Comparison of ENCODE assay signal across 9 mouse cellular contexts in genomic region chr11:3517846-3518732, GRCm38 (mm10). TPM values are rescaled to one million over a fixed set of nuclear protein-coding genes. Genes with fewer than 3 reads are reported as not detected.
A peak's percentile ranks its signal among the peaks of the same experiment; 100 is the strongest.
DNase-seq lines count a peak whose midpoint lies in the region; ATAC-seq and TF ChIP-seq lines count a peak whose summit lies in the region.
"Had no signal": no experiment of that assay in that cellular context is flagged by ENCODE, and none has a peak within 500 bp of the region (broad histone marks: within the 10 kb centered on the region; RNA-seq: fewer than 3 reads in every experiment).

No protein-coding gene starts in this region.

- 61% methylated on average over 13 of the region's 13 CpGs for WGBS in hindbrain, postnatal 0 days

- peak; percentile 38 for DNase-seq in kidney, adult 11 months
- DNase-seq in kidney, postnatal 10 days = no peak
- DNase-seq in hindbrain, postnatal 0 days (ENCODE audit: low spot score) = no peak
- no peak for DNase-seq in embryo, embryonic 11 days
- DNase-seq in thymus, postnatal 25 days = no peak
- no peak for DNase-seq in testis, postnatal 14 days (ENCODE audit: low spot score)
- DNase-seq: right cerebral cortex, adult 18-20 months had no signal

- peaks cover 6% of the 10 kb centered on the region for H3K4me1 ChIP-seq in embryonic fibroblast, embryonic 13.5 days (ENCODE audit: control insufficient read depth, insufficient read depth, low read length)
- peaks cover 15% of the 10 kb centered on the region; the same call in 1 of the 2 replicates for H3K4me1 ChIP-seq in hindbrain, postnatal 0 days (ENCODE audit: insufficient read depth, low read length)

- H3K4me3 ChIP-seq in embryonic fibroblast, embryonic 13.5 days (ENCODE audit: insufficient read depth, low read length) = no peak overlapping the region
- H3K4me3 ChIP-seq in hindbrain, postnatal 0 days (ENCODE audit: low read length) = peak overlapping the region; percentile 28; the same call in 1 of the 2 replicates
- H3K4me3 ChIP-seq in myocyte = no peak overlapping the region

- H3K27me3 ChIP-seq in hindbrain, postnatal 0 days (ENCODE audit: insufficient read depth, low read length) = no peaks in the 10 kb centered on the region
- H3K27me3 ChIP-seq in myocyte (ENCODE audit: control insufficient read depth, insufficient read depth, insufficient read length) = no peaks in the 10 kb centered on the region

- TF ChIP-seq CTCF in embryonic fibroblast, embryonic 13.5 days (IDR thresholded peaks at IDR 0.05; ENCODE audit: borderline replicate concordance, insufficient read depth, low read length) = no peak
- no peak for TF ChIP-seq CTCF in hindbrain, postnatal 0 days (IDR thresholded peaks at IDR 0.05; ENCODE audit: low read depth)

- no peak overlapping the region for H3K27ac ChIP-seq in embryonic fibroblast, embryonic 13.5 days (ENCODE audit: insufficient read depth, low read length)
- H3K27ac ChIP-seq in hindbrain, postnatal 0 days = no peak overlapping the region

- H3K9ac ChIP-seq in hindbrain, postnatal 0 days (replicated peaks; ENCODE audit: low read length) = no peak overlapping the region; the same call in 1 of the 2 replicates

- 0 out of 2 replicates have a peak, but pooled peaks have one; percentile 0 for TF ChIP-seq POLR2A in embryonic fibroblast, embryonic 13.5 days (IDR thresholded peaks at IDR 0.05; ENCODE audit: low read depth, low read length)
- no peak for TF ChIP-seq POLR2A in myocyte (IDR thresholded peaks at IDR 0.05; ENCODE audit: insufficient read length, low read depth)

- no peaks in the 10 kb centered on the region for H3K79me2 ChIP-seq in myocyte (ENCODE audit: control insufficient read depth, insufficient read depth)

- no peaks in the 10 kb centered on the region for H3K9me3 ChIP-seq in hindbrain, postnatal 0 days (ENCODE audit: low read length)

- no peak for ATAC-seq in hindbrain, postnatal 0 days

- no peak overlapping the region for H3ac ChIP-seq in myocyte (ENCODE audit: control insufficient read depth, insufficient read length)

- peak overlapping the region; percentile 60 for H3K4me2 ChIP-seq in hindbrain, postnatal 0 days (ENCODE audit: low read depth, low read length)
- H3K4me2 ChIP-seq in myocyte (ENCODE audit: low read depth) = no peak overlapping the region

- H3K36me3 ChIP-seq in hindbrain, postnatal 0 days (ENCODE audit: insufficient read depth, low read length) = 0 out of 2 replicates have a peak, but pooled peaks cover 6% of the 10 kb centered on the region
- peaks cover 26% of the 10 kb centered on the region for H3K36me3 ChIP-seq in myocyte (ENCODE audit: control insufficient read depth, insufficient read depth)

TF ChIP-seq in myocyte, 11 proteins besides CTCF, POLR2A, EP300 and RAD21:
- TF ChIP-seq USF1 (IDR thresholded peaks at IDR 0.05; ENCODE audit: low read depth) (no peak), POLR2AphosphoS2 (IDR thresholded peaks at IDR 0.05; ENCODE audit: insufficient read length, low read depth) (peak; percentile 90)

RNA-seq across cellular contexts. Expression of gene Selenom, which starts 3.6 kb away (rescaled TPM):
- polyA plus RNA-seq in embryonic fibroblast, embryonic 13.5 days (2011; ENCODE audit: insufficient read length, low read depth, missing spikeins) = 148 and 152 TPM in 2 replicates
- total RNA-seq in hindbrain, postnatal 0 days (2014; rRNA removed) = 321 and 384 TPM in 2 replicates
- polyA plus RNA-seq in hindbrain, postnatal 0 days (2015; fragmentation: Nextera tagmentation; extraction: Ambion mirVana) = 359 and 389 TPM in 2 replicates
- 270 TPM for polyA plus RNA-seq in myocyte (2012; fragmentation: generic; extraction: Trizol)

RNA-seq across cellular contexts. Expression of gene Inpp5j, which starts 13.5 kb away (rescaled TPM):
- polyA plus RNA-seq in embryonic fibroblast, embryonic 13.5 days (2011; ENCODE audit: insufficient read length, low read depth, missing spikeins) = not detected in 2 replicates
- total RNA-seq in hindbrain, postnatal 0 days (2014; rRNA removed) = 9.4 and 11.7 TPM in 2 replicates
- 14.6 and 15.3 TPM in 2 replicates for polyA plus RNA-seq in hindbrain, postnatal 0 days (2015; fragmentation: Nextera tagmentation; extraction: Ambion mirVana)
- polyA plus RNA-seq in myocyte (2012; fragmentation: generic; extraction: Trizol) = 5.8 TPM

RNA-seq across cellular contexts. Expression of gene Smtn, which starts 22.3 kb away (rescaled TPM):
- polyA plus RNA-seq in embryonic fibroblast, embryonic 13.5 days (2011; ENCODE audit: insufficient read length, low read depth, missing spikeins) = 78.7 and 79.0 TPM in 2 replicates
- total RNA-seq in hindbrain, postnatal 0 days (2014; rRNA removed) = 7.7 and 10.0 TPM in 2 replicates
- polyA plus RNA-seq in hindbrain, postnatal 0 days (2015; fragmentation: Nextera tagmentation; extraction: Ambion mirVana) = 10.7 and 12.8 TPM in 2 replicates
- 141 TPM for polyA plus RNA-seq in myocyte (2012; fragmentation: generic; extraction: Trizol)

RNA-seq across cellular contexts. Expression of gene Pla2g3, which starts 30.0 kb away (rescaled TPM):
- 0.25 TPM in 1 of 2 replicates, not detected in the other for polyA plus RNA-seq in embryonic fibroblast, embryonic 13.5 days (2011; ENCODE audit: insufficient read length, low read depth, missing spikeins)
- 30.4 and 34.8 TPM in 2 replicates for total RNA-seq in hindbrain, postnatal 0 days (2014; rRNA removed)
- polyA plus RNA-seq in hindbrain, postnatal 0 days (2015; fragmentation: Nextera tagmentation; extraction: Ambion mirVana) = 18.5 and 21.2 TPM in 2 replicates
- polyA plus RNA-seq in myocyte (2012; fragmentation: generic; extraction: Trizol) = 0.62 TPM
